Mouse (Mus musculus): ENCODE measurements around the gene Zbtb40.

The Zbtb40 gene

DNA sequence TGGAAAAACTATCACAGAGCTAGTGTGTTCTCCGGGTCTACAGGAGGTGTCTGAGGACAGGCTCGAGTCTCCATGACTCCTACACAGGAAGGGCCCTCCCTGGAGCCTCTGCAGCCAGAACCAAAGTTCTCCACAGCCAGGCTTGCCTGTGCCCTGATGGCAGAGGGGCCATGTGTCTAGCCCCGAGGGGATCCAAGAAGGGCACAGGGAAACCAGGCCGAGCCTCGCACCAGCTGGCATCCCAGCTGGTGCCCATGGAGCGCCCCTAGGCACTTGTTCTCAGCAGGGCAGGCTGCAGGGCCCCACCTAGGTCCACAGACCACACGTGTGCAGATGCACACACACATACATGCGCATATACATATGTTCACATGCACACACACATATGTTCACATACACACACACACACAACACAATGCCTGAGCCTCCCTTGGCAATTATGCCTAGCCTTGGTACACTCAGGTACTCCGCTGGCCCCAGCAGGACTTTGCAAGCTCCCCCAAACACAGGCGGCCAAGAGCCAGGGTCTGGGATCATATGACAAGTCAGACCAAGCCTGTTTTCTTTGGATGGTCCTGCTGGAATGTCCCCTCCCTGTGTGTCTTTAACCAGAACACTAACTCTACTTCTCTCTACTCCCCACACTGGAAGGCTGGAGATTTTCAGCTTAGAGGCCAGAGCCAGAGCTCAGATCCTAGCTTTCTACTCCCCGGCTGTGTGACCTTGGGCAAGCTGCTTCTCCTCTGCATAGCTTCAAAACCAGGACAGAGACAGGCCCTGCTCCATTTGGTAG lies 103.8 kb downstream of the Zbtb40 start:
- Histone ChIP-seq H3K27me3 (ENCODE audit: control insufficient read depth, insufficient read depth, low read length, poor library complexity, severe bottlenecking) (no peaks in the 10 kb centered on the region), H3K36me3 (ENCODE audit: control insufficient read depth, insufficient read depth, low read length, poor library complexity, severe bottlenecking) (no peaks in the 10 kb centered on the region)
- no peak for DNase-seq (ENCODE audit: low read depth, low spot score)

DNA sequence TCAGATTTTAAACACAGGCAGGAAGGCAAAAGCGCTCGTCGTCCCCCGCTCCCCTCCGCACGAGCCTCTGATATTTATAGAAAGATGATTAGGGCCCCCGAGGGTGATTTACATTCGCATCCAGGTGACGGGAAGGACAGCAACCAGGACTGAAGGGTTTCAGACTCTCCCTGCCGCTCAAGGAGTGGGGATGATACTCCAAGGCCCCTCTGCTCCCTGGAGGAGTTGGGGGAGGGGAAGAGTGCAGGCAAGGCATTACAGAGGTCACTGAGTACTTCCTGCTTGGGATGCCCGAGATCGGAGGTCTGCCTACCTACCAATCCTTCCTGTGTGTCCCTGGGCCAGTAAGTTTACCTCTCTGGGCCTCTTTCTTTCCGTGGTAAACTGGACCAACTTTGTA lies 105.4 kb downstream of the Zbtb40 start:
- no peaks in the 10 kb centered on the region for H3K27me3 ChIP-seq (ENCODE audit: control insufficient read depth, insufficient read depth, low read length, poor library complexity, severe bottlenecking)
- no peaks in the 10 kb centered on the region for H3K36me3 ChIP-seq (ENCODE audit: control insufficient read depth, insufficient read depth, low read length, poor library complexity, severe bottlenecking)
- DNase-seq (ENCODE audit: low read depth, low spot score): no peak

DNA sequence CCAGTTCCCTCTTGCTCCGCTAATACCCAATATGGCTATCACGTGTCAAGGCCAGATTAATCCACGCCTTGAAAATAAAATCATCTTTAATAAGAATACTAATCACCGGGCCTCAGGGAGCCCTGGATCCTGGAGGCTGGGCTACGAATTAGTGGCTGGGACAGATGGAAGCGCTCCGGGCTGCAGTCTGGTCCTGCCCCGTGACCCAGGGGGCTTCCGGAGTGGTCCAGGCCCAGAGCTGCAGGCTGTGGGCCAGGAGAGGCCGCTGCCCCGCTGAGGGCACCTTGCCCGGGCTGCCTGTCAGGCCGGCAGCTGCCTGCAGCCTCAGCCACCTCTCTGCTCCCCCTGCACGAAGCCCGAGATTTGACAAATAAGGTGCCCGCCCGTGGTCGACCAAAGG lies 105.8 kb downstream of the Zbtb40 start:
- DNase-seq (ENCODE audit: low read depth, low spot score): no peak
- no peaks in the 10 kb centered on the region for H3K36me3 ChIP-seq (ENCODE audit: control insufficient read depth, insufficient read depth, low read length, poor library complexity, severe bottlenecking)
- no peaks in the 10 kb centered on the region for H3K27me3 ChIP-seq (ENCODE audit: control insufficient read depth, insufficient read depth, low read length, poor library complexity, severe bottlenecking)

DNA sequence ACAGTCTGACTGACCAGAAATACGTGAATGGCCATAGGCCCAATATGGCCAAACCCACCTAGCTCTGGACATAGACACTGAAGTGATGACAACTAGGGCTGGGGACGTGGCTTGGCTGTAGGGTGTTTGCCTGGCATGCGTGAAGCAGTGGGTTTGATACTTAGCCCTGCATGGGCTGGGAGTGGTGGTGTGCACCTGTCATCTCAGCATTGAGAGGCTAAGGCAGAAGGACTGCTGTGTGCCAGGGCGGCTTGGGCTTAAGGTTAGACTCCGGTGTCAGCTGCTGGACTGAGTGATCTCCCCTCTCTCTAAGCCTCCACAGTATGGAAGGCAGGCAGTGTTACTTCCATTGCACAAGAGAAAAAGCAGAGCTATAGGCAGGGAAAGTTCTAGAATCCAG lies 110.7 kb downstream of the Zbtb40 start:
- Histone ChIP-seq H3K36me3 (ENCODE audit: control insufficient read depth, insufficient read depth, low read length, poor library complexity, severe bottlenecking) (no peaks in the 10 kb centered on the region), H3K27me3 (ENCODE audit: control insufficient read depth, insufficient read depth, low read length, poor library complexity, severe bottlenecking) (no peaks in the 10 kb centered on the region)
- DNase-seq (ENCODE audit: low read depth, low spot score): no peak

DNA sequence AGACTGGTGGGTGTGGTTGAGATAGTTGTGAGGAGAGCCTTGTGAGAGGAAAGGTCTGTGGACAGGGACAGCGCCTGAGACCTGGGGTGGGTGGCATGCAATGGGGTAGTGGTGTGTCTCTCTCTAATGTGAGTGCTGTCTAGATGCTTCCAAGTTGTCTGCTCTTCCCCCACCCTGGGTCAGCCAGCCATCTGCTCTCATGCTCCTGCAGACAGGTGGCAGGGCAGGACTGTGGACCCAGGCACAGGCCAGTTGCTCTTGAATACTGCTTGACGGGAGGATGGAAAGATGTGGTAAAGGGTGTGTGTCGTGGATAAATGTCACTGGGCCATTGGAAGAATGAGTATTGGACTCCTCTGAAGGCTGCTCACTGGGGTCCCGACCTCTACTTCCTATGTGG lies 111.3 kb downstream of the Zbtb40 start:
- H3K36me3 ChIP-seq (ENCODE audit: control insufficient read depth, insufficient read depth, low read length, poor library complexity, severe bottlenecking): no peaks in the 10 kb centered on the region
- no peaks in the 10 kb centered on the region for H3K27me3 ChIP-seq (ENCODE audit: control insufficient read depth, insufficient read depth, low read length, poor library complexity, severe bottlenecking)
- DNase-seq (ENCODE audit: low read depth, low spot score): no peak

DNA sequence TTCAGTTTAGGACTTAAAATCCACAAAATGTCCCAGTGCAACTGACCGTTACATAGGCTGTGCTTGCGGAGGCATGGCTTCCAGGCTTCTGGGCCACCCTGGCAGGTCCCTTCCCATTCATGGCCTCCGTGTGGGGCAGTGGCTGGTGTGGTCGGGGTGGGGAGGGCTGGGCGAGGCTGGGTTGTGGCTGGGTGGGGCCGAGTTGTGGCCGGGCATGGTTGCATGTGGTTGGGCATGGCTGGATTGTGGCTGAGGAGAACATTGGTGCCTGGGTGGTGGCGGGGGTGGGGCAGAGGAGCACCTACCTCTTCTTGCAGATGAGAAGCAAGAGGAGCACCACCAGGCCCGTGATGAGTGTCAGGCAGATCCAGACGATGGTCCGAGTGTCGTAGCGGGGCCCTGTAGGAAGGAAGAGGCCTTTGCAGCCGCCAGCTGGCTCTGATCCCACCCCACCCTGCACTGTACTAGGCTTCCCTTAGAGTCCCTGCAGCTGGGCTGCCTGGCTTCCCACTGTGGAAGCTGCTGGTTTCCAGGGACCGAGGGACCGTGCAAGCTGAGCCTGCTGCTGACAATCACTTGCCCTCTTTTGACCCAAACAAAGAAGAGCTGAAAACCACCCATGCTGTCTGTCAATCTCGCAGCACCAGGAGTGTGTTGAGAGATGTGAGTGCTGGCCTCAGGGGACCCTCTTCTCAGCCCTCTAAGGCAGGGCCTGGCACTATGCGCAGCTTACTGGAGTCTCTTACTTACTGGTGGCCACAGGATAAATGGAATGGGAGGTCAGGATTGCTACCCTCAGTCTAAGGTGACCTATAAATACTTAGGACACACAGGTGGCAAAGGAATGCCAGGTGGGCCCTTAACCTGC lies 113.6 kb downstream of the Zbtb40 start:
- no peaks in the 10 kb centered on the region for H3K36me3 ChIP-seq (ENCODE audit: control insufficient read depth, insufficient read depth, low read length, poor library complexity, severe bottlenecking)
- no peaks in the 10 kb centered on the region for H3K27me3 ChIP-seq (ENCODE audit: control insufficient read depth, insufficient read depth, low read length, poor library complexity, severe bottlenecking)
- no peak for DNase-seq (ENCODE audit: low read depth, low spot score)

DNA sequence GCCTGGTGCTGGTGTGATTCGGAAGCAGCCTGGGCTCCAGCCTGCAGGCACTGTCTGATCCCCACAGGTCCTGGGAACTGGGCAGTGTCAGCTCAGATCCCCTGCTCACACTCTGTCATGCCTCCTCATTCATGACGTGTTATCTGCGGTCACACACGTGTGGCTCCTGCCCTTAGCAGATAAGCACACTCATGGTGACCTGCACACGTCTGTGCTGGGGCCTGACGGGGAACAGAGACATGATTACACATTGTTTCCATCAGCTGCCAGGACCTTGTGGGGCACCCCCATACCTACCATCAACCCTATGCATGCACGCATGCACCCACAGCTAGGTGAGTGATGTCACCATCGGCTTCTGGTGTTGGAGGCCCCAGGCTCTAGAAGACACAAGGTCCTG lies 118.1 kb downstream of the Zbtb40 start:
- DNase-seq (ENCODE audit: low read depth, low spot score): no peak
- H3K36me3 ChIP-seq (ENCODE audit: control insufficient read depth, insufficient read depth, low read length, poor library complexity, severe bottlenecking): no peaks in the 10 kb centered on the region
- no peaks in the 10 kb centered on the region for H3K27me3 ChIP-seq (ENCODE audit: control insufficient read depth, insufficient read depth, low read length, poor library complexity, severe bottlenecking)

All from splenic B cell, adult 2 months (primary cell).